ENCODE assay signal across 8 mouse cellular contexts in the genomic region with DNA sequence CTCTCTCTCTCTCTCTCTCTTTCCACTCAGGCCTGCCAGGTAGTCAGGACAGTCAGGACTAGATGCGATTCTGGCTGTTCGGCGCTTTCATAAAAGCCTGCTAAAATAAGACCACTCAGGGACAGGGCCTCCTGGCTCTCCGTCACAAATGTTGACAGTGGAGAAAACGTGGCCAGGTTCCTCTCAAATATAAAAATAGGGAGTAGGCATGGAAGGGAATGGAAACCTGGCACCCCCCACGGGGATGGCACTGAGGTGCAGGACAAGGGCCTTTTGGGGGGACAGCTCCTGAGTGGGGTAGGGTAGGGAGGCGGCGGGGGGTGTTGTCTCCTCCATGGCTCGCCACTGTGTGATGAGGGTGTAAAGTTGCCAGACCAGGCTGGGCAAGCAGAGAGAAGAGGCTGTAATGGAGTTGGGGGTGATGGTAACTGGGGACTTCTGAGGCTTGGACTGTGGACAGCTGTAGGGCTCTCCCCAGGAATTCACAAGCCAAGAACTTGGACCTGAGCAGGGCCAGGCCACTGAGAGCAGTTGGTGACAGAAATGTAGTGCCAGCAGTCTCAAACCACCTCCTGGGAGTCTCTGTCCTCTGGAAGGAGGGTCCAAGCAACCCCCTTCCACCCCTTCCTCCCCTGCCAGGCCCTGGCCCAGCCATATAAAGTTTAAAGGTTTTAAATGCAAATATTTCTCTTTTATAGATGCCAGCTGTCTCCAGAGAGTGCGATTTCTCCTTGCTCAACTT. TPM values are rescaled to one million over a fixed set of nuclear protein-coding genes. Genes with fewer than 3 reads are reported as not detected.
DNase-seq lines count a peak whose midpoint lies in the region; ATAC-seq and TF ChIP-seq lines count a peak whose summit lies in the region.

No protein-coding gene starts in this region.

- no peak overlapping the region for H3K4me3 ChIP-seq in heart, embryonic 11.5 days (ENCODE audit: low read depth, low read length)
- H3K4me3 ChIP-seq in embryonic facial prominence, embryonic 15.5 days (replicated peaks) = no peak overlapping the region
- no peak overlapping the region for H3K4me3 ChIP-seq in hindbrain, postnatal 0 days (ENCODE audit: low read length)
- H3K4me3 ChIP-seq in midbrain, embryonic 16.5 days (ENCODE audit: low read depth, low read length) = no peak overlapping the region

- no peak for TF ChIP-seq CTCF in hindbrain, postnatal 0 days (IDR thresholded peaks at IDR 0.05; ENCODE audit: low read depth)

- H3K27me3 ChIP-seq in heart, embryonic 11.5 days (ENCODE audit: control insufficient read depth, insufficient read depth, low read length) = no peaks in the 10 kb centered on the region
- no peaks in the 10 kb centered on the region for H3K27me3 ChIP-seq in embryonic facial prominence, embryonic 15.5 days
- no peaks in the 10 kb centered on the region for H3K27me3 ChIP-seq in hindbrain, postnatal 0 days (ENCODE audit: insufficient read depth, low read length)
- H3K27me3 ChIP-seq in midbrain, embryonic 16.5 days (ENCODE audit: control insufficient read depth, insufficient read depth, low read depth, low read length) = no peaks in the 10 kb centered on the region

- H3K27ac ChIP-seq in heart, embryonic 11.5 days (ENCODE audit: low read depth, low read length) = peak overlapping the region; percentile 75
- H3K27ac ChIP-seq in embryonic facial prominence, embryonic 15.5 days (replicated peaks) = peak overlapping the region; percentile 44; the same call in 1 of the 2 replicates
- H3K27ac ChIP-seq in hindbrain, postnatal 0 days = peak overlapping the region; percentile 60
- H3K27ac ChIP-seq in midbrain, embryonic 16.5 days (ENCODE audit: low read length) = peak overlapping the region; percentile 71

- intact Hi-C loops in heart, postnatal 36 days (cut with DNase I) = loop anchor here (5.0 to 10.0 kb wide), 2 partner anchors 60 to 357 kb away; a partner anchor contains a TSS

- 48% methylated on average over 10 of the region's 10 CpGs for WGBS in heart, embryonic 11.5 days (ENCODE audit: insufficient replicate concordance)
- 39% methylated on average over 10 of the region's 10 CpGs for WGBS in embryonic facial prominence, embryonic 15.5 days
- 53% methylated on average over 10 of the region's 10 CpGs for WGBS in hindbrain, postnatal 0 days
- 43% methylated on average over 10 of the region's 10 CpGs for WGBS in midbrain, embryonic 16.5 days

- no peak for ATAC-seq in heart, embryonic 11.5 days (replicated peaks; ENCODE audit: insufficient number of reproducible peaks, low FRiP score, low TSS enrichment)
- no peak for ATAC-seq in embryonic facial prominence, embryonic 15.5 days (ENCODE audit: insufficient number of reproducible peaks, low FRiP score, low TSS enrichment, low read depth)
- peak; percentile 6; the same call in 1 of the 2 replicates for ATAC-seq in hindbrain, postnatal 0 days
- ATAC-seq in midbrain, embryonic 16.5 days = no peak
- no peak for ATAC-seq in megakaryocyte progenitor cell, adult 5-6 weeks (replicated peaks; ENCODE audit: poor library complexity)

- peak overlapping the region; percentile 40; the same call in 1 of the 2 replicates for H3K9ac ChIP-seq in heart, embryonic 11.5 days (ENCODE audit: low read depth, low read length)
- H3K9ac ChIP-seq in embryonic facial prominence, embryonic 15.5 days = no peak overlapping the region
- H3K9ac ChIP-seq in hindbrain, postnatal 0 days (replicated peaks; ENCODE audit: low read length) = no peak overlapping the region
- H3K9ac ChIP-seq in midbrain, embryonic 16.5 days (ENCODE audit: low read depth, low read length) = peak overlapping the region; percentile 35; the same call in 1 of the 2 replicates

- no peaks in the 10 kb centered on the region for H3K36me3 ChIP-seq in heart, embryonic 11.5 days (ENCODE audit: control insufficient read depth, insufficient read depth, low read length)
- H3K36me3 ChIP-seq in embryonic facial prominence, embryonic 15.5 days = no peaks in the 10 kb centered on the region
- H3K36me3 ChIP-seq in hindbrain, postnatal 0 days (ENCODE audit: insufficient read depth, low read length) = no peaks in the 10 kb centered on the region
- H3K36me3 ChIP-seq in midbrain, embryonic 16.5 days (ENCODE audit: control insufficient read depth, insufficient read depth, low read length) = no peaks in the 10 kb centered on the region

- peaks cover 80% of the 10 kb centered on the region for H3K4me1 ChIP-seq in heart, embryonic 11.5 days (ENCODE audit: control insufficient read depth, insufficient read depth, low read length)
- H3K4me1 ChIP-seq in embryonic facial prominence, embryonic 15.5 days = peaks cover 84% of the 10 kb centered on the region
- H3K4me1 ChIP-seq in hindbrain, postnatal 0 days (ENCODE audit: insufficient read depth, low read length) = peaks cover 44% of the 10 kb centered on the region
- H3K4me1 ChIP-seq in midbrain, embryonic 16.5 days (ENCODE audit: control insufficient read depth, insufficient read depth, low read length) = peaks cover 63% of the 10 kb centered on the region

- peak overlapping the region; percentile 63; the same call in 1 of the 2 replicates for H3K4me2 ChIP-seq in heart, embryonic 11.5 days
- no peak overlapping the region for H3K4me2 ChIP-seq in embryonic facial prominence, embryonic 15.5 days (replicated peaks)
- H3K4me2 ChIP-seq in hindbrain, postnatal 0 days (ENCODE audit: low read depth, low read length) = no peak overlapping the region
- H3K4me2 ChIP-seq in midbrain, embryonic 16.5 days (ENCODE audit: low read length) = no peak overlapping the region; the same call in 1 of the 2 replicates

- no peaks in the 10 kb centered on the region for H3K9me3 ChIP-seq in heart, embryonic 11.5 days (replicated peaks; ENCODE audit: control insufficient read depth, low read length)
- no peaks in the 10 kb centered on the region for H3K9me3 ChIP-seq in embryonic facial prominence, embryonic 15.5 days (replicated peaks)
- H3K9me3 ChIP-seq in hindbrain, postnatal 0 days (ENCODE audit: low read length) = no peaks in the 10 kb centered on the region
- no peaks in the 10 kb centered on the region for H3K9me3 ChIP-seq in midbrain, embryonic 16.5 days (replicated peaks; ENCODE audit: control insufficient read depth, low read length, poor library complexity, severe bottlenecking)

- DNase-seq in heart, postnatal 36 days = no peak
- DNase-seq in hindbrain, postnatal 0 days (ENCODE audit: low spot score) = peak; percentile 40
- DNase-seq in ovary, postnatal 10 days (ENCODE audit: low spot score) = no peak
- DNase-seq in cerebellum, postnatal 14 days = no peak

RNA-seq across cellular contexts. Expression of a gene that starts 57.2 kb away (rescaled TPM):
- polyA plus RNA-seq in heart, embryonic 11.5 days (2014; fragmentation: Nextera tagmentation; extraction: Ambion mirVana) = 81.8 and 82.7 TPM in 2 replicates
- 1 to 10 TPM in 1 of 2 experiments, under 1 TPM in 1; 0.86 to 1.7 TPM for total RNA-seq in heart, postnatal 36 days (2021)
- 81.7 and 85.6 TPM in 2 replicates for polyA plus RNA-seq in embryonic facial prominence, embryonic 15.5 days (2015; fragmentation: Nextera tagmentation; extraction: Ambion mirVana)
- 2.8 and 12.3 TPM in 2 replicates for total RNA-seq in hindbrain, postnatal 0 days (2014; rRNA removed)
- 17.2 and 20.6 TPM in 2 replicates for polyA plus RNA-seq in hindbrain, postnatal 0 days (2015; fragmentation: Nextera tagmentation; extraction: Ambion mirVana)
- polyA plus RNA-seq in midbrain, embryonic 16.5 days (2015; fragmentation: Nextera tagmentation; extraction: Ambion mirVana) = 10.7 and 13.3 TPM in 2 replicates
- 65.9 and 67.1 TPM in 2 replicates for total RNA-seq in megakaryocyte progenitor cell, adult 5-6 weeks (2015)
- 28.1 and 47.1 TPM in 2 replicates for total RNA-seq in megakaryocyte progenitor cell, adult 5-6 weeks (2017)

Comparison
In these comparisons a context has a peak if more than half of its experiments do, and no peak if none do; other contexts are left out.
1. H3K9ac ChIP-seq: peak in heart, embryonic 11.5 days (single experiment) and midbrain, embryonic 16.5 days (single experiment); none in embryonic facial prominence, embryonic 15.5 days (single experiment) and hindbrain, postnatal 0 days (single experiment).
2. Peak in every context shown above with its lines, with median percentiles within 50 percentile points of each other: H3K27ac ChIP-seq.